Mouse (Mus musculus) heart, adult 2 months (tissue): ENCODE measurements around the gene Sp4. TPM values are rescaled to one million over a fixed set of nuclear protein-coding genes. Genes with fewer than 3 reads are reported as not detected.

ENCODE experiments used
- DNase-seq, 2 experiments: peaks; one replicate each; pipeline ENCODE4 v3.0.0; 2021
- H3K27ac ChIP-seq: fragments of 200-600 bp; 2 replicates; pipeline ENCODE4 v1.8.1; 2022
- H3K27me3 ChIP-seq: fragments of 200-500 bp; 2 replicates; pipeline ENCODE4 v1.6.1; 2012; ENCODE audit warnings: mild to moderate bottlenecking, low read length, inconsistent platforms, mixed read lengths; ENCODE audit not compliant: control insufficient read depth, insufficient read depth
- H3K36me3 ChIP-seq: fragments of 200-500 bp; 2 replicates; pipeline ENCODE4 v1.6.1; 2012; ENCODE audit warnings: low read length, inconsistent platforms; ENCODE audit not compliant: control insufficient read depth, insufficient read depth
- H3K4me1 ChIP-seq: fragments of 200-500 bp; 2 replicates; pipeline ENCODE4 v1.6.1; 2011; ENCODE audit warnings: low read length; ENCODE audit not compliant: control insufficient read depth, insufficient read depth
- H3K4me3 ChIP-seq: fragments of 200-600 bp; 2 replicates; pipeline ENCODE4 v1.8.1; 2022
- H3K79me2 ChIP-seq: fragments of 200-500 bp; replicated peaks from 2 replicates; pipeline ENCODE4 v1.6.1; 2012; ENCODE audit warnings: mild to moderate bottlenecking, inconsistent platforms, low read length, moderate library complexity, mixed read lengths; ENCODE audit not compliant: control insufficient read depth, insufficient read depth
- H3K9ac ChIP-seq: fragments of 200-500 bp; 2 replicates; pipeline ENCODE4 v1.6.1; 2012; ENCODE audit warnings: low read depth, mild to moderate bottlenecking, control low read depth, inconsistent platforms, low read length, mixed read lengths
- CTCF ChIP-seq: fragments of 200-600 bp; IDR thresholded peaks from 2 replicates; pipeline ENCODE4 v1.8.1; 2022; ENCODE audit warnings: antibody characterized with exemption, mild to moderate bottlenecking, moderate library complexity
- EP300 ChIP-seq: fragments of 200-500 bp; IDR thresholded peaks from 2 replicates; pipeline ENCODE4 v1.6.1; 2011; ENCODE audit warnings: low read depth, low read length, control low read depth; ENCODE audit not compliant: insufficient read depth
- POLR2A ChIP-seq: fragments of 200-500 bp; IDR thresholded peaks from 2 replicates; pipeline ENCODE4 v1.6.1; 2011; ENCODE audit warnings: mild to moderate bottlenecking, low read depth, low read length, control low read depth; ENCODE audit not compliant: insufficient read depth
- WGBS: fragments of 180-500 bp; shearing (Covaris S2); methylation state at CpG from one replicate; pipeline ENCODE4 v1.1.7; 2018; 5-methylcytosine and 5-hydroxymethylcytosine counted together
- intact Hi-C: fragments of 180-260 bp; cut with DNase I; formaldehyde crosslinking; loops from one replicate; pipeline ENCODE4 v1.15.1; 2025
- long read RNA-seq: library from polyadenylated mRNA; stranded (forward); transcript quantifications from one replicate; pipeline ENCODE4 v2.0.0, GENCODE M21; 2021
- polyA plus RNA-seq: library from polyadenylated mRNA; depleted of rRNA; stranded (reverse); fragments of >200 nt; gene quantifications from 2 replicates; pipeline ENCODE4 v1.2.3, GENCODE M21; 2012; rRNA removed
- total RNA-seq, 2 experiments: library from RNA; stranded (reverse); gene quantifications; 2 replicates each; pipeline ENCODE4 v1.2.3; 2021

Gene Sp4
- 10 to 100 TPM in 1 of 2 experiments, 1 to 10 TPM in 1; 9.5 to 12.0 TPM for total RNA-seq
- 4.4 and 7.4 TPM in 2 replicates for polyA plus RNA-seq
- long read RNA-seq, partial matches to known transcripts = 0 of 2 reads
- long read RNA-seq, other reads (novel, unspliced or antisense) = 0 of 2 reads

- peak within 1 kb of the TSS; percentile 79 for H3K4me3 ChIP-seq
- no peaks in the 10 kb centered on the region for H3K79me2 ChIP-seq
- H3K9ac ChIP-seq = peak within 1 kb of the TSS; percentile 74
- DNase-seq = peak; percentile 93 to 96
- H3K27me3 ChIP-seq = no peaks in the 10 kb centered on the region
- peak within 1 kb of the TSS; percentile 95 for H3K27ac ChIP-seq
- TF ChIP-seq CTCF = peak; percentile 27
- no peak; the same call in 1 of the 2 replicates for TF ChIP-seq POLR2A
- intact Hi-C loops = loop anchor here (10.0 kb wide), 1 partner anchor 544 kb away; the partner anchor contains the start of gene Sp8
- WGBS = under 1% methylated on average over 74 of the region's 78 CpGs
- H3K36me3 ChIP-seq = peaks cover 7% of the 10 kb centered on the region
- peaks cover 7% of the 10 kb centered on the region for H3K4me1 ChIP-seq
Observed at GRCm38 (mm10) chr12:118301072-118301865, at the start of gene Sp4. Sp4 (minus strand) TSS chr12:118301440.

GRCm38 (mm10) chr12:118339107-118339506 is 37.9 kb upstream of the Sp4 start:
- WGBS = 46% methylated on average over 2 of the region's 2 CpGs

GRCm38 (mm10) chr12:118338243-118338642 is 37.0 kb upstream of the Sp4 start:
- TF ChIP-seq POLR2A (no peak), CTCF (no peak), EP300 (no peak)
- DNase-seq = no peak
- H3K4me1 ChIP-seq = no peaks in the 10 kb centered on the region; the same call in 1 of the 2 replicates
- H3K36me3 ChIP-seq = no peaks in the 10 kb centered on the region
- H3K4me3 ChIP-seq = no peak overlapping the region
- H3K9ac ChIP-seq = no peak overlapping the region
- no peaks in the 10 kb centered on the region for H3K27me3 ChIP-seq
- intact Hi-C loops = no loop called here
- no peaks in the 10 kb centered on the region for H3K79me2 ChIP-seq
- H3K27ac ChIP-seq = no peak overlapping the region
- 64% methylated on average over 2 of the region's 2 CpGs for WGBS

More at GRCm38 (mm10) chr12:118339107-118339506, 37.9 kb upstream of the Sp4 start:
- no peak overlapping the region for H3K9ac ChIP-seq
- DNase-seq = no peak
- H3K4me3 ChIP-seq = no peak overlapping the region
- no peak for TF ChIP-seq CTCF
- H3K36me3 ChIP-seq = no peaks in the 10 kb centered on the region
- no peaks in the 10 kb centered on the region for H3K27me3 ChIP-seq
- H3K79me2 ChIP-seq = no peaks in the 10 kb centered on the region
- H3K27ac ChIP-seq = no peak overlapping the region
- intact Hi-C loops = no loop called here
- no peaks in the 10 kb centered on the region; the same call in 1 of the 2 replicates for H3K4me1 ChIP-seq

- TF ChIP-seq CTCF = no peak
- TF ChIP-seq EP300 = no peak
- no peak for TF ChIP-seq POLR2A
- Histone ChIP-seq H3K9ac (no peak overlapping the region), H3K36me3 (no peaks in the 10 kb centered on the region), H3K4me1 (no peaks in the 10 kb centered on the region; the same call in 1 of the 2 replicates), H3K27me3 (no peaks in the 10 kb centered on the region), H3K27ac (no peak overlapping the region), H3K79me2 (no peaks in the 10 kb centered on the region), H3K4me3 (no peak overlapping the region)
- WGBS = 66% methylated on average over 3 of the region's 3 CpGs
- intact Hi-C loops = no loop called here
- no peak for DNase-seq
Observed at GRCm38 (mm10) chr12:118337291-118337690, 36.1 kb upstream of the Sp4 start.

GRCm38 (mm10) chr12:118328739-118329249 is 27.6 kb upstream of the Sp4 start:
- H3K27ac ChIP-seq = no peak overlapping the region
- H3K27me3 ChIP-seq = no peaks in the 10 kb centered on the region
- no peaks in the 10 kb centered on the region for H3K4me1 ChIP-seq
- H3K9ac ChIP-seq = no peak overlapping the region
- H3K36me3 ChIP-seq = no peaks in the 10 kb centered on the region
- intact Hi-C loops = no loop called here
- DNase-seq = no peak
- 87% methylated on average over 6 of the region's 6 CpGs for WGBS
- H3K79me2 ChIP-seq = no peaks in the 10 kb centered on the region
- H3K4me3 ChIP-seq = no peak overlapping the region
- TF ChIP-seq POLR2A = no peak
- no peak for TF ChIP-seq EP300
- no peak for TF ChIP-seq CTCF

- Histone ChIP-seq H3K36me3 (no peaks in the 10 kb centered on the region), H3K4me1 (no peaks in the 10 kb centered on the region), H3K9ac (no peak overlapping the region), H3K27me3 (no peaks in the 10 kb centered on the region), H3K4me3 (no peak overlapping the region), H3K79me2 (no peaks in the 10 kb centered on the region), H3K27ac (no peak overlapping the region)
- intact Hi-C loops = no loop called here
- no peak for DNase-seq
- TF ChIP-seq EP300 (no peak), POLR2A (no peak), CTCF (no peak)
- WGBS = 90% methylated on average over 2 of the region's 2 CpGs
Observed at GRCm38 (mm10) chr12:118327566-118327965, 26.3 kb upstream of the Sp4 start.
